Mouse (Mus musculus) embryonic fibroblast, embryonic 13.5 days (primary cell): Measurements from ENCODE around the gene Ttf1.

ENCODE experiments used
- CTCF ChIP-seq: IDR thresholded peaks from 2 replicates; pipeline ENCODE4 v1.5.1; 2011; ENCODE audit warnings: mild to moderate bottlenecking, control low read depth, low read length, moderate library complexity, borderline replicate concordance; ENCODE audit not compliant: insufficient read depth
- POLR2A ChIP-seq: IDR thresholded peaks from 2 replicates; pipeline ENCODE4 v1.6.1; 2011; ENCODE audit warnings: low read depth, mild to moderate bottlenecking, control low read depth, low read length, moderate library complexity

GRCm38 (mm10) chr2:29031951-29032350 lies 28.1 kb upstream of the Ttf1 start:
- no peak for TF ChIP-seq CTCF
- TF ChIP-seq POLR2A = no peak
